Mouse (Mus musculus): ENCODE results near the gene Coa7. TPM values are rescaled to one million over a fixed set of nuclear protein-coding genes. Genes with fewer than 3 reads are reported as not detected.

Gene Coa7
- total RNA-seq, 4 experiments from 2014 or later = 20.9 to 29.8 (median 24.8) TPM

GRCm38 (mm10) chr4:108380146-108380545, 52.2 kb downstream of the Coa7 start:
- DNase-seq (ENCODE audit: low spot score in 2 of 2) = no peak

DNA sequence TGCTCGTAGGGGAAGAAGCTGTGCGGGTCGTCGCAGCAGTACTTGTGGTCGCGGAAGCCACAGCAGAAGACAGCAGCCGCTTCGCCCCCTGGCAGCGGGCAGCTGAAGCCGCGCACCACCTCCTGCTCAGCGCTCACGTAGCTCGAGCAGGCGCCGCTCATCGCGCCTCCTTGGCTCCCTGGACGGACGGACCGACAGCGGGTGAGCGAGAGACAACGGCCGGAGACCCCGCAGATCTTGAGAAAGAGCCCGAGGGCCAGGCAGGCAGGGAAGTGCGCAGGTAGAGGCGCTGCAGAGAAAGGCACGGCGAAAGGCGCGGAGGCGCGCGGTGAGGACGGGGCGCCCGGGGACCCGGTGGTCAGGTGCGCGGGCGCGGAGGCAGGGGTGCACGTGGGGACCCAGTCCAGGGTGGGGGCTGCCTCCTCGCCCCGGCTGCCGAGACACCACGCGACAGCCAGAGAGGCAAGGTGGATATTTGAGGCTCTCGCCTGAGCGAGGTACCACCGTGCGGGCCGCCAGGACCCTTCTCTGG, 55.3 kb downstream of the Coa7 start, which contains the start of gene Shisal2a:
Gene Shisal2a, minus strand, starts transcription at position 167 of the 532 bp plus-strand sequence.
- no peak for DNase-seq (ENCODE audit: low spot score in 2 of 2)

DNA sequence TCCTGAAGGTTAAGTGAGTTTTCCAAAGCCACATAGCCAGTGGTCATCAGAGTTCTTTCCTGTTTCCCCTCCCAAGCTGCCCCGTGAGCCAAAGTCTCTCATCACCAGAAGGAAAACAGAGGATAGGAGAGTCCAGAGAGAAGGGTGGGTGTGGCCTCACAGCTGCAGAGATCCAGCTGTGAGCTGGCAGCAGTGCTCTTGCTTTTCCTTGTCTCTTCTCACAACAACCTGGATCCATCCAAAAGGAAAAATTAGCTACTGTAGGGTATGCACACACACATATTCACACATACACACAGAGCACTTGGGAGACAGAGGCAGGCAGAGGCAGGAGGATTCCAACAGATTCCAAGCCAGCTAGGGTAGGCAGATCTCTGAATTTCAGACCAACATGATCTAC, 58.1 kb downstream of the Coa7 start:
- DNase-seq (ENCODE audit: low spot score in 2 of 2) = no peak

DNA sequence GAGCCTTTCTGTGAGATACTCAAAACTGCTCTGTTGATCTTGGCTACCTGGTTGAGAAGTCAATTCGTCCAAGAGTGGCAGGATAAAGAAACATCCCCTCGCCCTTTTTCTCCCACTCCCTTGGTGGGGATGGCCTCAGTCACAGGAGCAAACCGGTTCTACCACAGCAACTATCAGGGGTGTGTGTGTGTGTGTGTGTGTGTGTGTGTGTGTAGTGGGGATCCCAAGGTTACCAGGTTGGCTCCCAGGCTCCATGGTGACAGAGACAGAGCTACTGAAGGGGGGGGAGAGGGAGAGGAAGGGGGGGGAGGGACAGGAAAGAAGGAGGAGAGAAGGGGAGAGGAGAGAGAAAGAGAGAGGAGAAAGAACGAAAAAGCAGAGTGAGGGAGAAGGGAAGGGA, 59.2 kb downstream of the Coa7 start:
- DNase-seq (ENCODE audit: low spot score in 2 of 2) = no peak

- DNase-seq (ENCODE audit: low spot score in 2 of 2) = peak in 1 of 2 experiments; percentile 11
Measured at GRCm38 (mm10) chr4:108387681-108388253, 59.8 kb downstream of the Coa7 start.

DNA sequence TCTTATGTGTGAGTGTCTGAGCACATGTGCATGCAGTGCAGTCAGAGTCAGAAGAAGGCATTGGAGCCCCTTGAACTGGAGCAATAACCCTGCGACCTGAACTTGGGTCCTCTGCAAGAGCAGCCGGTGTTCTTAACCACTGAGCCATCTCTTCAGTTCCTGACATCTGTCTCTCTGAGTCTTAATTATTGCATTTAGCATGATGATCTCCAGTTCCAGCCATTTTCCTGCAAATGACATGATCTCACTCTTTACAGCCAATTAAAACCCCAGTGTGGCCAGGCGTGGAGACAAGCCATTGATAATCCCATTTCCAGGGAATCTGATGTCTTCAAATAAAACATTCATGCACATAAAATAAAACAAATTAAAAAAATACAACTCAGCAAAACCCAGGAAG, 60.8 kb downstream of the Coa7 start:
- no peak for DNase-seq (ENCODE audit: low spot score in 2 of 2)

GRCm38 (mm10) chr4:108391124-108391523, 63.2 kb downstream of the Coa7 start:
- DNase-seq (ENCODE audit: low spot score in 2 of 2) = no peak

Other genes with a start within 250 kb of the Coa7 start
- gene Podn, start 231.7 kb upstream of the Coa7 start, total RNA-seq (2022) = 10 to 100 TPM in 2 of 4 experiments, 1 to 10 TPM in 2; 7.6 to 14.2 (median 10.4) TPM
- 100 to 1,000 TPM in 3 of 4 experiments, 10 to 100 TPM in 1; 97.6 to 108 (median 103) TPM for gene Scp2, start 183.1 kb upstream of the Coa7 start, total RNA-seq (2022)
- 10 to 100 TPM; 15.3 to 18.7 (median 17.9) TPM for gene Echdc2, start 162.7 kb upstream of the Coa7 start, total RNA-seq (2022)
- not detected for gene Zyg11a, start 110.1 kb upstream of the Coa7 start, total RNA-seq (2022)
- gene Zyg11b, start 27.0 kb upstream of the Coa7 start, total RNA-seq (2022) = 100 to 1,000 TPM in 2 of 4 experiments, 10 to 100 TPM in 2; 93.5 to 109 (median 99.6) TPM
- not detected for gene Shisal2a, start 55.2 kb downstream of the Coa7 start, total RNA-seq (2022)
- gene Gpx7, start 78.8 kb downstream of the Coa7 start, total RNA-seq (2022) = 1 to 10 TPM; 4.5 to 5.6 (median 4.7) TPM
- gene Tut4, start 131.3 kb downstream of the Coa7 start, total RNA-seq (2022) = 10 to 100 TPM; 31.7 to 42.2 (median 41.2) TPM